Mouse (Mus musculus) megakaryocyte progenitor cell, adult 5-6 weeks (primary cell): ENCODE measurements around the gene Hspb7. TPM values are rescaled to one million over a fixed set of nuclear protein-coding genes. Genes with fewer than 3 reads are reported as not detected.

Experiments used
- ATAC-seq: replicated peaks from 2 replicates; pipeline ENCODE4 v1.8.0; 2016; ENCODE audit warnings: mild to moderate bottlenecking, moderate TSS enrichment, inconsistent platforms; ENCODE audit not compliant: poor library complexity
- total RNA-seq, 2 experiments: library from RNA; stranded (forward) in 1 of 2; stranded (reverse) in 1 of 2; fragments of 157-497, 149-512 nt in 1 of 2; fragments of 200-1000 nt in 1 of 2; gene quantifications; 2 replicates each; pipeline versions ENCODE4 v1.2.3 to v1.2.4; 2015 to 2017

The Hspb7 gene
- total RNA-seq (2015), result not detected in 2 replicates
- total RNA-seq (2017), result not detected in 2 replicates

DNA sequence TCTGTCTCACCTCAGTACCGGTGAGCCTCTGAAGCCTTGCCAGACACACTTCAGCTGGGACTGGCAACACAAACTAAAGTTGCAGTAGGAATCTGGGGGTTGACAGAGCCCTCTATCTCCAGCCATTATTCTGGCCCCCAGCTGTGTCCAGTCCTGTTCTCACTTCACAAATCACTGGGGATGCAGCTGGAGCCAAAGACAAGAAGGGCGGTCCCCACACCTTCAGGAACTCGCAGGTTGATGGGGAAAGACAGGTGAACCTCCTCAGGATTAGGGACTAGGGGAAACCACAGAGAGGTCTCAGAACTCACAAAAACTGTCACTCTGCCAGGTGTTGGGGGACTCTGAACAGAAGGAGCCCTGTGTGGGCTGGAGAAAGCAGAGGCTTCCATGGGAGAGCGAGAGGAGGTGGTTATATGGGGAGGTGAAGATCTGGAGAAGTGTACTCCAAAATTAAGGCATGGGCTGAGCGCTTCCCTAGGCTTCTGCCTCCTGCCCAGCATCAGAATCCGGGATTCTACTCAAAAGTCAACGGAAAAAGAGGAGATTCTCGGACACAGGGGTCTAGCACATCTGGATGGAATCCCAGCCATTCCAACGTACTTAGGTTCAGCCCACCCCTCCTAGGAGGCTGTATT lies at the start of gene Hspb7:
Gene Hspb7, plus strand, starts transcription at position 588 of the 638 bp plus-strand sequence.
- no peak for ATAC-seq

DNA sequence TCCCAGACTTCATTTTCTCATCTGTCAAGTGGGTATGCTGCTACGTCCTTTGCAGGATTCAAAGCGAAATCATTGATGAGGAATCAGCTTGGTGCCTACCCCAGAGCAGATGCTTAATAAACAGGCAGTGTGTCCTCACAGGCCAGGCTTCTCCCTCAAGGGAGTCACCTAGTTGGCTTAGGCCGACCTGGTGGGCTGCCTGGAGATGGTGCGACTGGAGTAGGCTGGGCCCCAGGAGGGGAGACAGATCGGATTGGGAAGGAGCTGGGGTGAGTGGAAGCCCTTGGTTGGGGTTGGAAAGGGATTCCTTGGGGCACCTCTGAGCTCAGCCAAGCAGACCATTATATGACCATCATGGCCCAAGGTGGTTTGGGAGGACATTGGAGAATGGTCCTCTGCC lies 48.2 kb upstream of the Hspb7 start:
- no peak for ATAC-seq

DNA sequence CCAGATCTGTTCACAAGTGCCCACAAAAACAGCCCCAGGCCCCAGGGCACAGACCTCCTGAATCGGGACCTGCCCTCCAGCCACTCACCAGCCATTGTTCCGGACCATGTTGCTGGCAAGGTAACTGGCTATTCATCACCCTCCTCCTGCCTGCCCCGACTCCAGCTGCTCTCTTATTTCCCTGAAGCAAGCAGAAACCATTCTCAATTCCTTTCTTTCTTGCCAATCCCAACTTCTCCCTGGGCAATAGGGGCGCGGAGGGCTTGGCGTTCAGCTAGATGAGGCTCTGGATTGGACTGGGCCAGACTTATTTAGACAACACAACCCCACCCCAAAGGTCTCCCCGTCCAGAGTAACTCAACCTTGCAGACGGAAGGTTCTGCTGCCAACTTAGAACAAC lies 40.9 kb upstream of the Hspb7 start:
- no peak for ATAC-seq

DNA sequence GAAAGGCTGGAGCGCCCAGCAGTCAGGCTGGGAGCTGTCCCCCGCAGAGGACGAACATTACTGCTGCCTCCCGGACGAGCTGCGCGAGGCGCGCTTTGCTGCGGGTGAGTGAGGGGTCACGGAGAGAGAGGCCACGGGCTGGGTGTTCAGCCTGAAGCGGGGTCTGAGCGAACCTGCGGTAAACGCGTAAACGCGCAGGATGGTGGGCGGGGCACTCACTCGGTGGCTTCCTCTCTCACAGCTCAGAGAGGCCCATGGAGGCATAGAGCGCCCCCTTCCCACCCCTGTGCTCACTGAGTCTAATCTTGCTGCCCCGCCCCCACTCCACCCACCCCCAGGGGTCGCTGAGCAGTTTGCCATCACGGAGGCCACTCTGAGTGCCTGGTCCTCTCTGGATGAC lies 38.2 kb upstream of the Hspb7 start:
- peak; percentile 30; the same call in 1 of the 2 replicates for ATAC-seq

DNA sequence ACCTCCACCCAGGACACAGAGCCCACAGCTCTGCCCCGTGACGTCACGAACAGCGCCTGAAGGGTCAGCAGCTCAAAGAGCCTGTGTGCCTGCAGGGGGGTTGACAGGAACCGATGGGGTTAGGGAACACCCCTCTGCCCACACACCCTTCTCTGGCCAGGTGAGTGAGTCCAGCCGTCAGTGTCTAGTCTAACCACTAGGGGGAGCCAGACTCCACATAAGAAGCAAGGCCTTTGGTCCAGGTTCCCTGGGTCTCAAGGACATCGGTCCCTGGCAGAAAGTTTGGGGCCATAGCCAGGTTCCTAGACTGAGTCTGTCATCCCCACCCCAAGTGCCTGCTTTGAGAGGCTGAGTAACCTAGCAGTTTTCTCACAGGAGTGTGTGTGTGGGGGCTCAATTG lies 35.3 kb upstream of the Hspb7 start:
- peak; percentile 62 for ATAC-seq

DNA sequence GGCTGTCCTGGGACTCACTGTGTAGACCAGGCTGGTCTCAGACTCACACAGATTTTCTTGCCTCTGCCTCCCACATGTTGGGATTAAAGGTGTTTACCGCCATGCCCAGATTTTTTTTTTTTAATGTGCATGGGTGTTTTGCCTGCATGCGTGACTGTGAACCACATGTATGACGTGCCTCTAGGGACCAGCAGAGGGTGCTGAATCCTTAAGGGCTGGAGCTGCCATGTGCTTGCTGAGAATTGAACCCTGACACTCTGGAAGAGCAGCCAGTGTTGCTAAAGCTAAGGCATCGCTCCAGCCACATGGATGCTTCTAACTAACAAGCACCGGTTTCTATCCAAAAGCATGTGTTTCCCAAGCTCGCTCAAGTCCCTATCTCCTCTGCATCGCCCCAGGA lies 34.4 kb upstream of the Hspb7 start:
- ATAC-seq, result no peak

DNA sequence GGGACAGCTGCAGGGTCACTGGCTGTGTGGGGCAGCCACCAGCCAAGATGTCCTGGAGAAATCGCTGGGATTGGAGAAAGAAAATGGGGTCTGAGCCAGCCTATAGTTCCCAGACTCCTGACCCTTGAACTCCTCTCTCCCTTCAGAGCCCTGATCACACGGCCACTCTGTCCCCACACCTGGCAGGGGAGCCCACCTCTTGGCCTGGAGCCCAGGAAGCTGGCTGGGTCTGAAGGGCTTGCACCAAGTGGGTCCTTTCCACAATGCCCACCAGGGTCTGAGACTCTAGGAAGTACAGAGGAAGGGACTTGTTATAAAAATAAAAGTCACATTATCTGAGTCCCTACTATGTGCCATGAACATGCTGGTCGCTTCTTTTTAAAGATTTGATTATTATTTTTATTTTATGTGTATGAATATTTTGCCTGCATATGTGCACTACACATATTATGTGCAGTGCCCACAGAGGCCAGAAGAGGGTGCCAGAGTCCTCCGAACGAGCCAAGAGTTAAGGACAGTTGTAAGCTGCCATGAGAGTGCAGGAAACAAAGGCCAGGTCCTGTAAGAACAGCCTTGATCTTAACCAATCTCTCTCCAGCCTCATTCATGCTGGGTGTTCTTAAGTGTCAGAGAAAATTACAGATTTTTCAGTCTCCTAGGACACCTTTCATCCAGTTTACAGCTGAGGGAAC lies 33.3 kb upstream of the Hspb7 start:
- peak; percentile 88 for ATAC-seq

DNA sequence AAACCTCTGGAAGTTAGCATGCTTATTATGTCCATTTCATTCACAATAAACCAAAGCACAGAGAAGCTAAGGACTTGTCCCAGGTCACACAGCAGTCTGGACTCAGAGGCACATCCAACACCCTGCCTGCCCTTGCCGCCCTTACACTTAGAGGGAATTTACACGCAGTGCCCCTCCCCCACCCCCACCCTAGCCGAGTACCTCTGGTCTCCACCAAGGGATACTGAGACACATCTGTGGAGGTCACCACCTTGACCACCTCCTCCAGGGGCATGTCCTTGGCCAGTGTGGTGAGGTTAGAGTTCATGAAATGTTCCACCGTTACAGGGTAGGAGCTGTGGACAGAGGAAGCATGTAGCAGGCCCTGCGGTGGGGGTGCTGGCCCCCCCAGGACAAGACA lies 32.6 kb upstream of the Hspb7 start:
- ATAC-seq, result no peak

DNA sequence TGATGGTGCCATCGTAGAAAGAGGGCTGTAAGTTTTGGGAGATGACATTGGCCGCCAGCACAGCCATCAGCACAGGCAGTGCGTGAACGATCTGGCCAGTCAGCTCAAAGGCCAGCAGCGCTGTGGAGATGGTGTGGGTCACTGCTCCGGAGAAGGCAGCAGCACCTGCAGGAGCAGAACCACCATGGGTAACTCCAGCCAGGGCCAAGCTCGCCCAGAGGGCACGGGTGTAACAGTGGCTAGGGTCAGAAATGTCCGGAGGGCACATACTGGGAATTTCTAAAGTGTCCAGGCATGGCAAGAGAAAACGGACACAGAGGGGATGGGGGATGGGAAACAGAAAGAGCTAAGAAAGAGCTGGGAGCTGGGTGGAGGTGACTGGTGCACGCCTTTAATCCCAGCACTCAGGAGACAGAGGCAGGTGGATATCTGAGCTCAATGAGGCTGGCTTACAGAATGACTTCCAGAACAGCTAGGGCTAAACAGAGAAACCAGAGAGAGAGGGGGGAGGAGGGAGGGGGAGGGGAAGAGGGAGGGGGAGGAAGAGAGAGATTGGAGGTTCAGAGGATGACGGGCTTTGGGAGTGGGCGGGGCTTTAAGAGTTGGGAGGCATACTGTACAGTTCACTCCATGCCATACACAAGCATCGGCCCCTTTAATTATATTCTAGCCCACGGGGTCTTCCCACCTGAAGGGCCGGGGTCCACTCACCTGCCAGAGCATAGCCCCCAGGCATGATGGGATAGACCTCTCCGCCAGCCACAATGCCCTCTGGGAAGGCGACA lies 31.0 kb upstream of the Hspb7 start:
- ATAC-seq, result no peak

DNA sequence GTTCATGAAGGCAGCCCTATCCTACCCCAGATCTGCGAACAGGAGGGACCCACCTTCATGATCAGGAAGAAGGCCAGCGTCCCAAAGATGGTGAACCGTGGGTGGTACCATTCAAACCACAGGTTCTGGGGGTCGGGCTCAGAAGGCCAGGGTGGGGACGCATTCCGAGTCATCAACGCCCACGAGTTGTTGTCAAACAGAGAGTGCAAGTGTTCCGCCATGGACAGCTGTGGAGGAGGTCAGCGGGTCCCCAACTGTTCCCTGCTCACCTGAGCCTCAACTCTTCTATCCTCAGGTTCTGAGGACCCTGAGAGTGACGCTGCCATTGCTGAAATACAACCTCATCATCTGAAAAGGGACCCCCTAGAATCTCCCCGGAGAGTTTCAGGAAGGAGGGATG lies 29.3 kb upstream of the Hspb7 start:
- ATAC-seq, result no peak

DNA sequence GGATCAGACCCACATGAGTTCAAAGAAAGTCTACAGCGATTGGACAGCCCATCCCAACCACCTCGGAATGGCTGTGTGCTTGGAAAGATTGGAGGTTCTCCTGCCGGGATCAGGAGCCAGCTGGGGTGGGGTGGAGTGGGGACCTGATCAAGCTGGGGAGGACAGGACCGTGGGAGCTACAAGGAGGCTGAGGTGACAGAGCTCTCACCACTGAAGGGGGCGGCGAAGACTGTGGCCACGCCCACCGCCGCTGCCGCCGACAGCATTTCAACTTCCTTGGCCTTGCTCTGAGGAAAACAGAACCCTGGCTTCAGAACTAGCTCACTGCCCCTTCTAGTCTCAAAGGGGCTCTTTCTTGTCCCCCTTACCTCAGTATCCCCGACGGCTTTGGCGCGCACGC lies 25.8 kb upstream of the Hspb7 start:
- peak; percentile 63 for ATAC-seq

DNA sequence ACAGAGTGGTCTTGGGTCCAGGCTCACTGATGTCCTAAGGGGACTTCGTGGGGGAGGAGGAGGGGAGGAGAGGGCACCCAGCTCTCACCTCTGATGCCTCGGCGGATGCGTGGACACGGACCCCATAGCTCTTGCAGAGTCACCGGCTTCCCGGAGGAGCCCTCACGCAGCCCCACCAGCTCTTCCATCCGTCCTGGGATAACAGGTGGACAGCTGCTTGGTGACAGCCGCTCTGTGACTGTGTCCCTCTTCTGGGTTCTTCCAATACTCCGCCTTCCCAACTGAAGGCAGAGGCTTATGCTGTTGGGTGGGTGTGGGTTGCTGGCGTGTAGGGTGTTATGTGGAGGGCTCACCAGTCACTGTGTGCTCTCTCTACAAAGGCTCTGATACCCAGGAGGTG lies 22.7 kb upstream of the Hspb7 start:
- ATAC-seq, result no peak

DNA sequence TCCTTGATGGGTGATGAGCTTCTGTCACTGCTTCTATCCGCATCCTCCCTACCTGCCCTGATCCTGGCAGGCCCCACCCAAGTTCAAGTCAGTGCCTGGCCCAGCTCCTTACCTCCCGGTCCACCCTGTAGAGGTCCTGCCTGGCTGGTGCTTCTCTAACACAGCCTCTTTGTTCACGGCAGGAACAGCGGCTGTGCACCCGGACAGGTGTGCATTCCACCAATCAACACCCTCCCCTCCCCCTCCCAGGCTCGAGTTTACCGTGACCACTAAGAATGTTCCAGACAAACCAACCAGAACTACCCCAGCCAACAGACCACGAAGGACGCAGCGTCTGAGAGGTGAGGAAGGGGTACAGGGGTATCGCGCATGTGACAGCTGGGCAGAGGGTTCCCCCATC lies 22.0 kb upstream of the Hspb7 start, which contains the start of gene Clcnka:
Gene Clcnka, minus strand, starts transcription at position 180 of the 400 bp plus-strand sequence.
- no peak for ATAC-seq

DNA sequence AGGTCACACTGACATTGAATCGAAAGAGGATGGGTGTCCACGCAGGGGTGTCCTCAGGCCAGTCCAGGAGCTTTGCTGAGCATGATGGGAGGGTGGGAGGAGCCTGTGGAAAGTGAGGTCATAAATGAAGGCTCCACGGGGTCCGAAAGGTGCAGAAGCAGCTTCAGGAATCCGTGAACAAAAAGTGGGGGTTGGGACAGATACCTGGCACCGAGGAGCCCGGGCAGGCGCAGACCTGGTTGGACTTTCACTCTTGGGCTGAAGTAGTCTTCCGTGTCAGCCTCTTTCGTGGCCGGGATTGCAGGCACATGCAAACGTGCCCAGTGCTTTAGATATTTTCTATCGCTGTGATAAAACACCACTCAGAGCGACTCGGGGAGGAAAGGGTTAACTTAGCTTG lies 20.4 kb upstream of the Hspb7 start:
- no peak for ATAC-seq

DNA sequence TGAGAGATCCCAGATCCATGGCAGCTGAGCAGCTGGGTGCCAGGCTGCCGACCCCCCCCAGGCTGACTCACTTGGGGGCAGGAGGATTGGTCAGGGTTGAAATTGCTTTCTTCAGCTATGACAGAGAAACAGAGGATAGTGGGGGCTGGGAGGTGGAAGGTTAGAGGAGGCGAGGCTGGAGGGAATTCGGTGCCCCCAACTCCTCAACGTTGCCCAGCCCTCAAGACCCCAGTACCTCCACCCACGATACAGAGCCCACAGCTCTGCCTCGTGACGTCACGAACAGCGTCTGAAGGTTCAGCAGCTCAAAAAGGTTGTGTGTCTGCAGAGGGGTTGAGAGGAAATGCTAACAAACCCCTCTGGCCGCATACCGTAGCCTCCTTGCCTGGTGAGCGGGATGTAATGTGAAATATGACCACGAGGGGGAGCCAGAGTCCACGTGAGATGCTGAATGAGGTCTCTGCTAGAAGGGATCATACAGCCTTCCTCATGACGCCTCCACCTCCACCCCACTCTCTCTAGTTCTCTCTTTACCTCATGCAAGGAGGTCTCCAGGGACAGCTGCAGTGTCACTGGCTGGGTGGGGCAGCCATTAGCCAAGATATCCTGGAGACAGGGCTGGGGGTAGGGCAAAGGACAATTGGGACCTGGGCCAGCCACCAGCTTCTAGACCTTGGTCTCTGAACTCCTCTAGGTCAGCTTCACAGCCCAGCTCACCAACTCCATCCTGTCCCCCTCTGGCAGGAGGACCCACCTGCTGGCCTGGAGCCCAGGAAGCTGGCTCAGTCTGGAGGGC lies 15.9 kb upstream of the Hspb7 start:
- ATAC-seq, result peak; percentile 94

DNA sequence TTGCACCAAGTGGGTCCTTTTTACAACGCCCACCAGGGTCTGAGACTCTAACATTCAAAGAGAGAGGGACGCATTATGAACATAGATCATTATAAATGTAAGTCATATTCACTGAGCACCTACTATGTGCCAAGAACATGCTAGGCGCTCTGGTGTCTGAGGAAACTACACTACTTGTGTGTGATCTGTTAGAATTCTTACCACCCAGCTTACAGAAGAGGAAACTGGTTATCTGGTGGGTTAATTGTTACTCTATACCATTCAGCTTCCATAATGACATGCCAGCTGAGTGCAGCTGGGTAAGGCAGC lies 15.3 kb upstream of the Hspb7 start:
- ATAC-seq, result no peak

DNA sequence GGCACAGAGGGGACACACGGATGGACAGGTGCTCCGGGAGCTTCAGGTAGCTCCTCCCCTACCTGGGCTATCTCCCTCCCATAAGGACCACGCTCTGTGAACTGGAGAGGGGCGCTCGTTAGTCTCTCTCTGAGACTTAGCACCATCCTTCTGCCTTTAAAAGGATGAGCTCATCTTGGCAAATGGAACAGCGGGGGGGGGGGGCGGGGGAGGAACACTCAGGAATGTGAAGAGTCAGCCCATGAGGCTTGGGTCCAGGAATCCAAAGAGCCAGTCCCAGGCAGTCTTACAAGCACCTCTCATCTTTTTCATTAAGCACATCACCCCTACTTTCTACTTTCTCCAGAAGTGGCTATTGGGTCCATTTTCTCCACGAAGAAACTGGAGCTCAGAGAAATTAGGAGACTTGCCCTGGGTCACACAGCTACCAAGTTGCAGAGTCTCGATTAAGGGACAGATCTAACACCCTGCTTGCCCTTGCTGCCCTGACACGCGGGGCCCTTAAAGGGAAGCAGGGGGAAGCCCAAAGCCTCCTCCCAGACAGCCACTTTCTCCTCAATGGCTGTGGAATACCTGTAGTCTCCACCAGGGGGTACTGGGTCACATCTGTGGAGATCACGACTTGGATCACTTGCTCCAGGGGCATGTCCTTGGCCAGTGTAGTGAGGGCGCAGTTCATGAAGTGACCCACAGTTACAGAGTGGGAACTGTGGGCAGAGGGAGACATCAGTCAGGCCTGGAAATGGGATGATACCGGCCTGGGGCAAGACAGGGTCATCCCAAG lies 13.9 kb upstream of the Hspb7 start:
- ATAC-seq, result peak; percentile 72

DNA sequence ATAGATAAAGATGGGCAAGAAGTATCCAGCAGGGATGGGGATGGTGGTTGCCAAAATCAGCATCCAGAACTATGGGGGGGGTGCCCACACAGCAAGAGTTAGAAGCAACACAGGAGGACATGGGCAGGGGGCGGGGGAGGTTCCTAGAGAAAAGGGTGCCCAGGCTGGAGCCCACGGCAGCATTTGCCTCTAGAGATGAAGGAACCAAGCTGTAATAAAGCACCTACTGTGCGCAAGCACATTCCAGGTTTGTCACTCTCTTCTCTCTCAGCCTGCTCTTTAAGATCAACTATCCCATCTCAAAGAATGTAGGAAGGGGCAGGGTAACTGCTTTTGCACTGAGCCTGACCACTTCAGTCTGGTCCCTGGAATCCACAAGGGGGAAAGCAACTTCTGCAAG lies 12.0 kb upstream of the Hspb7 start:
- ATAC-seq, result no peak

DNA sequence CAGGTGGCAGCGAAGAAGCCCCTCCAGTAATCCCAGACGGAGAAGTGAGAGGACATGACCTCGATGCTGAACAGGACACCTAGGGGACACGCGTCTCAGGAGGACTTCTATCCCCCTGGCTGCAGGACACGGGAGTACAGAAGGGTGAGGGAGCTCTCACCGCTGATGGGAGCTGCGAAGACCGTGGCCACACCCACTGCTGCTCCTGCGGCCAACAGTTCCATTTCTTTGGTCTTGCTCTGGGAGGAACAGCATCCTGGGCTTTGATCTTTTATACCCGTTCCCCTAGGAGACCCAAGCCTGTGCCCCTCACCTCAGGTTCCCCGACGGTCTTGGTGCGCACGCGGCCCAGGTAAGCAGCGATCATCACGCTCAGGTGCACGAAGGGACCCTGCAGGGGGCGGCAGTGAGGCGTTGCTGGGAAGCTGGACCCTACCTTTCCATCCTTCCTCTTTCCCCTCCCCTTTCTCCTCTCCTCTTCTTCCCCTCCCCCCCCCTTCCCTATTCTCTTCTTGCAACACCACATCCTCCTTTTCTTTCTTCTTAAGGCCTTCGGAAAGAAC lies 9.1 kb upstream of the Hspb7 start:
- peak; percentile 58; the same call in 1 of the 2 replicates for ATAC-seq

DNA sequence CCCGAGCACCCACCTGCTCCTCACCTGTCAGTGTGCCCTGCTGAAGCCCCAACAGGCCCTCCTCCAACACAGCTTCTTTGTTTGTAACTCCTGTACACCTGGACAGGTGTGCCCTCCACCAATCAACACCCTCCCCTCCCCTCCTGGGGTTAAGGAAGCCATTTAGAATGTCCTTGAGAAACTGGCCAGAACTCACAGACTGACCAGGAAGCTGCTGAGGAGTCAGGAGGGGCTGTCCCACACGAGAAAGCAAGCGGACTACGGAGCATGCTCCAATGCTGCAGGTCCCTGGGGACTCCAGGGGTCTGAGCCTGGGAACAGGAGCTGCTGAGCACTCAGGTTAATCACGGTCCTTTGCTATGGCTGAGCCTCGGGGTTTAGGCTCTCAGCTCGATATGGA lies 4.7 kb upstream of the Hspb7 start, which contains the start of gene Clcnkb:
Gene Clcnkb, minus strand, starts transcription at position 91 of the 400 bp plus-strand sequence.
- ATAC-seq, result no peak
